8 mouse cellular contexts compared by ENCODE assay signal in the genomic region with DNA sequence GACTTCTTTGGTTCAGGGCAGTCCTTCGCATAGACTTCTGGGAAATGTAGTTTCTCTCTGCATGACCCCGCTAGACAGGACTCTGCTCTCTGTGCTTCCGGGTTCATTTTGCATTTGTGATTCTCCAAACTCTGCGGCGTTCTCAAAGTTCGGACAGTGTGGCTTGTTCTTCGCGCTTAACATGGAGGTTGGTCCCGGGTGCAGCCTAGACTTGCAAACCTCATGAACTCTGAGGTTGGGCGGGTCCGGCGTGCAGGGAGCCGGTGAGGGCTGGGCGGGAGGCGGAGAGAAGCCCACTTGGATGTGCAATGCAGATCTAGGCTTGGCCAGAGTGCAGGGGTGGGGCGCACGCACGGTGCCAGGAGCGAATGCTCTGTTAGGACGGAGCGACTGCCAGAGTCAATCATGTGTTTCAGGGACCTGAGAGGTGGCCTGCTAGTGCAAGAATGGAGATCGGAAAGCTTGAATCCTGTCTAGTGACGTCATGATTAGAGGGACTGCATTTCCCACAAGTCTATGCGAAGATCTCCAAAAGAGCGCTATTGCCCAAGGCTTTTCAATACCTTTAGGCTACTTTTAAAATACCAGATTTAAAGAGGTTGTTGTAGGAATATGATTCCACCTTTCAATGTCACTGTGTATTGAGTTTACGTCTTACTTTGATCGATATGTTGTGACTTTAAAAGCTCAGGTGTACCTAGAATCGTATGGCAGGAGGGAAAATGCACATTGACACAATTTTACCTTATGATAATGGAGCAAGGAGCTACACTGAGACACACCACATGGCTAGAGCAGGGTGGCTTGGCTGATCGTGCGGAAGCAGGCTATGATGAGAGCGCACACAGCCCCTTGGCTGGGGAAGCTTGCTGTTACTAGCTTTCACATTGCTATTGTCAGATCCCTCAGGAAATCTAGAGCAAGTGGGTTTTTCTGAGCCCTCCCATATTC. TPM values are rescaled to one million over a fixed set of nuclear protein-coding genes. Genes with fewer than 3 reads are reported as not detected.
A peak's percentile ranks its signal among the peaks of the same experiment; 100 is the strongest.
DNase-seq lines count a peak whose midpoint lies in the region; ATAC-seq and TF ChIP-seq lines count a peak whose summit lies in the region.

TSS of gene Zfp273 (plus strand) at position 31 of the 951 bp plus-strand sequence.

- peaks cover 7% of the 10 kb centered on the region for H3K36me3 ChIP-seq in embryonic facial prominence, embryonic 15.5 days
- no peaks in the 10 kb centered on the region for H3K36me3 ChIP-seq in kidney, embryonic 14.5 days (ENCODE audit: control insufficient read depth, insufficient read depth, low read length)
- peaks cover 8% of the 10 kb centered on the region for H3K36me3 ChIP-seq in limb, embryonic 15.5 days

- TF ChIP-seq CTCF in bone marrow, adult 2 months (IDR thresholded peaks at IDR 0.05; ENCODE audit: control insufficient read depth, insufficient read depth, low read length) = no peak

- H3K4me2 ChIP-seq in embryonic facial prominence, embryonic 15.5 days (replicated peaks) = peak within 1 kb of the TSS; percentile 63
- peak within 1 kb of the TSS; percentile 68 for H3K4me2 ChIP-seq in kidney, embryonic 14.5 days (replicated peaks; ENCODE audit: low read depth, low read length)
- H3K4me2 ChIP-seq in limb, embryonic 15.5 days = peak within 1 kb of the TSS; percentile 65

- peak within 1 kb of the TSS; percentile 56 for H3K27ac ChIP-seq in bone marrow, adult 2 months (ENCODE audit: control insufficient read depth, insufficient read depth, low read depth, low read length, poor library complexity)
- H3K27ac ChIP-seq in embryonic facial prominence, embryonic 15.5 days (replicated peaks) = peak within 1 kb of the TSS; percentile 92
- peak within 1 kb of the TSS; percentile 85 for H3K27ac ChIP-seq in kidney, embryonic 14.5 days (ENCODE audit: low read depth, low read length)
- H3K27ac ChIP-seq in limb, embryonic 15.5 days = peak within 1 kb of the TSS; percentile 93

- 3% methylated on average over 31 of the region's 31 CpGs for WGBS in bone marrow, adult 2 months
- 3% methylated on average over 31 of the region's 31 CpGs for WGBS in embryonic facial prominence, embryonic 15.5 days
- 5% methylated on average over 31 of the region's 31 CpGs for WGBS in kidney, embryonic 14.5 days
- WGBS in limb, embryonic 15.5 days = 4% methylated on average over 31 of the region's 31 CpGs

- peak; percentile 88 for DNase-seq in A20 (ENCODE audit: low read depth, low spot score)
- DNase-seq in heart, adult 9 months (ENCODE audit: low spot score in 2 of 2) = peak; percentile 83 to 86
- peak; percentile 18 to 57 for DNase-seq in monocyte, adult 2 months (ENCODE audit: low read depth in 1 of 2, low spot score in 2 of 2)
- peak; percentile 70 to 72 for DNase-seq in spleen, postnatal 36 days (ENCODE audit: low spot score in 2 of 2)

- peak; percentile 94 for ATAC-seq in embryonic facial prominence, embryonic 15.5 days (ENCODE audit: insufficient number of reproducible peaks, low FRiP score, low TSS enrichment, low read depth)
- ATAC-seq in kidney, embryonic 14.5 days (ENCODE audit: low FRiP score, low TSS enrichment) = peak; percentile 96
- ATAC-seq in limb, embryonic 15.5 days (ENCODE audit: insufficient number of reproducible peaks, low FRiP score, low TSS enrichment, low read depth) = peak; percentile 92

- peaks cover 1% of the 10 kb centered on the region; the same call in 1 of the 2 replicates for H3K4me1 ChIP-seq in bone marrow, adult 2 months (ENCODE audit: control insufficient read depth, insufficient read depth, low read length)
- 0 out of 2 replicates have a peak, but pooled peaks cover 3% of the 10 kb centered on the region for H3K4me1 ChIP-seq in embryonic facial prominence, embryonic 15.5 days
- no peaks in the 10 kb centered on the region for H3K4me1 ChIP-seq in kidney, embryonic 14.5 days (ENCODE audit: control insufficient read depth, insufficient read depth, low read length)
- no peaks in the 10 kb centered on the region for H3K4me1 ChIP-seq in limb, embryonic 15.5 days

- peak within 1 kb of the TSS; percentile 64 for H3K9ac ChIP-seq in embryonic facial prominence, embryonic 15.5 days
- H3K9ac ChIP-seq in kidney, embryonic 14.5 days (ENCODE audit: low read depth, low read length) = peak within 1 kb of the TSS; percentile 63; the same call in 1 of the 2 replicates
- peak within 1 kb of the TSS; percentile 69 for H3K9ac ChIP-seq in limb, embryonic 15.5 days

- 0 out of 2 replicates have a peak, but pooled peaks cover 5% of the 10 kb centered on the region for H3K9me3 ChIP-seq in embryonic facial prominence, embryonic 15.5 days (replicated peaks)
- H3K9me3 ChIP-seq in kidney, embryonic 14.5 days (ENCODE audit: control insufficient read depth, low read length) = no peaks in the 10 kb centered on the region
- H3K9me3 ChIP-seq in limb, embryonic 15.5 days = no peaks in the 10 kb centered on the region

- peak within 1 kb of the TSS; percentile 98 for H3K4me3 ChIP-seq in bone marrow, adult 2 months (replicated peaks; ENCODE audit: control insufficient read depth, low read depth, low read length)
- peak within 1 kb of the TSS; percentile 90 for H3K4me3 ChIP-seq in embryonic facial prominence, embryonic 15.5 days (replicated peaks)
- H3K4me3 ChIP-seq in kidney, embryonic 14.5 days (ENCODE audit: low read length) = peak within 1 kb of the TSS; percentile 88
- peak within 1 kb of the TSS; percentile 89 for H3K4me3 ChIP-seq in limb, embryonic 15.5 days

- TF ChIP-seq POLR2A in bone marrow, adult 2 months (IDR thresholded peaks at IDR 0.05; ENCODE audit: borderline replicate concordance, control insufficient read depth, low read depth, low read length) = no peak

- no peaks in the 10 kb centered on the region for H3K27me3 ChIP-seq in embryonic facial prominence, embryonic 15.5 days
- no peaks in the 10 kb centered on the region for H3K27me3 ChIP-seq in kidney, embryonic 14.5 days (ENCODE audit: control insufficient read depth, insufficient read depth, low read length)
- no peaks in the 10 kb centered on the region for H3K27me3 ChIP-seq in limb, embryonic 15.5 days

RNA-seq across cellular contexts. Expression of gene Zfp273, which starts in this region (rescaled TPM):
- polyA plus RNA-seq in bone marrow, adult 2 months (2011; ENCODE audit: insufficient read depth, insufficient read length, low replicate concordance, missing spikeins) = 1.4 and 2.8 TPM in 2 replicates
- polyA plus RNA-seq in embryonic facial prominence, embryonic 15.5 days (2015; fragmentation: Nextera tagmentation; extraction: Ambion mirVana) = 7.2 and 8.3 TPM in 2 replicates
- polyA plus RNA-seq in kidney, embryonic 14.5 days (2014; fragmentation: Nextera tagmentation; extraction: Ambion mirVana) = 7.3 and 8.8 TPM in 2 replicates
- polyA plus RNA-seq in limb, embryonic 15.5 days (2015; fragmentation: Nextera tagmentation; extraction: Ambion mirVana) = 7.2 and 8.2 TPM in 2 replicates

Comparison
In these comparisons a context has a peak if more than half of its experiments do, and no peak if none do; other contexts are left out.
1. Peak in every context shown above with its lines: DNase-seq, ATAC-seq, H3K4me3 ChIP-seq and H3K27ac ChIP-seq.
2. DNase-seq: peak in every context shown above with its lines; median percentile 88 in A20; 84 in heart, adult 9 months; 71 in spleen, postnatal 36 days; 38 in monocyte, adult 2 months.